Mouse (Mus musculus) mouse embryonic stem cell (cell line): Measurements from ENCODE around the gene Odc1.
"Not testable (repeated sequence)": the region's sequence is repeated elsewhere in the genome, so short reads cannot be mapped to it uniquely, and the experiment has no call there.

Source experiments
- in situ Hi-C, 2 experiments: fragments of 300-500 bp; cut with MboI; formaldehyde crosslinking; loops; 1 replicate in 1 of 2; 3 replicates in 1 of 2; pipeline ENCODE4 v1.14.3; 2019 to 2020; ENCODE audit warnings: low sequenced_read_pairs in 2 of 2, low pct_unique_long_range_greater_than_20kb in 1 of 2, mixed read lengths in 1 of 2; ENCODE audit not compliant: unreplicated experiment in 1 of 2

The Odc1 gene

GRCm38 (mm10) chr12:17545884-17546283 lies 1.3 kb downstream of the Odc1 start:
- in situ Hi-C loops: no loop called here

- in situ Hi-C loops: not testable (repeated sequence)
Measured at GRCm38 (mm10) chr12:17547552-17547951, 3.0 kb downstream of the Odc1 start.

- in situ Hi-C loops: no loop called here
Measured at GRCm38 (mm10) chr12:17548505-17548904, 3.9 kb downstream of the Odc1 start.

- in situ Hi-C loops: not testable (repeated sequence)
Measured at GRCm38 (mm10) chr12:17549421-17549820, 4.8 kb downstream of the Odc1 start.

- in situ Hi-C loops: loop anchor here (10.0 kb wide), 2 partner anchors 243 to 253 kb away; no protein-coding TSS in a partner anchor
Measured at GRCm38 (mm10) chr12:17551208-17551995, 6.8 kb downstream of the Odc1 start.

- in situ Hi-C loops: loop anchor here (10.0 kb wide), 2 partner anchors 242 to 252 kb away; no protein-coding TSS in a partner anchor
Measured at GRCm38 (mm10) chr12:17552420-17552819, 7.8 kb downstream of the Odc1 start.

- in situ Hi-C loops: loop anchor here (10.0 kb wide), 2 partner anchors 242 to 252 kb away; no protein-coding TSS in a partner anchor
Measured at GRCm38 (mm10) chr12:17552949-17553348, 8.4 kb downstream of the Odc1 start.

GRCm38 (mm10) chr12:17553627-17554026 lies 9.0 kb downstream of the Odc1 start:
- in situ Hi-C loops: loop anchor here (10.0 kb wide), 2 partner anchors 241 to 251 kb away; no protein-coding TSS in a partner anchor

GRCm38 (mm10) chr12:17554200-17554951 lies 9.8 kb downstream of the Odc1 start:
- in situ Hi-C loops: loop anchor here (10.0 kb wide), 2 partner anchors 240 to 250 kb away; no protein-coding TSS in a partner anchor

GRCm38 (mm10) chr12:17556430-17557343 lies 12.1 kb downstream of the Odc1 start:
- in situ Hi-C loops: loop anchor here (10.0 kb wide), 2 partner anchors 238 to 248 kb away; no protein-coding TSS in a partner anchor

GRCm38 (mm10) chr12:17557344-17557966 lies 12.9 kb downstream of the Odc1 start:
- in situ Hi-C loops: loop anchor here (10.0 kb wide), 2 partner anchors 237 to 247 kb away; no protein-coding TSS in a partner anchor

GRCm38 (mm10) chr12:17557967-17558345 lies 13.4 kb downstream of the Odc1 start:
- in situ Hi-C loops: loop anchor here (10.0 kb wide), 2 partner anchors 237 to 247 kb away; no protein-coding TSS in a partner anchor

GRCm38 (mm10) chr12:17562396-17562795 lies 17.8 kb downstream of the Odc1 start:
- in situ Hi-C loops: no loop called here

GRCm38 (mm10) chr12:17565393-17566045 lies 20.9 kb downstream of the Odc1 start:
- in situ Hi-C loops: no loop called here

- in situ Hi-C loops: no loop called here
Measured at GRCm38 (mm10) chr12:17566046-17566408, 21.4 kb downstream of the Odc1 start.

- in situ Hi-C loops: no loop called here
Measured at GRCm38 (mm10) chr12:17568564-17568963, 24.0 kb downstream of the Odc1 start.

GRCm38 (mm10) chr12:17574591-17574990 lies 30.0 kb downstream of the Odc1 start:
- in situ Hi-C loops: no loop called here
